Mouse (Mus musculus) bone marrow, adult 2 months (tissue): Measurements from ENCODE around the gene Gpr142. TPM values are rescaled to one million over a fixed set of nuclear protein-coding genes. Genes with fewer than 3 reads are reported as not detected.
A peak's percentile ranks its signal among the peaks of the same experiment; 100 is the strongest.

Experiments
- H3K27ac ChIP-seq: fragments of 200-500 bp; 2 replicates; pipeline ENCODE4 v1.5.1; 2012; ENCODE audit warnings: low read depth, mild to moderate bottlenecking, control low read depth, inconsistent platforms, low read length; ENCODE audit not compliant: control insufficient read depth, poor library complexity, insufficient read depth
- H3K4me1 ChIP-seq: fragments of 200-500 bp; 2 replicates; pipeline ENCODE4 v1.6.1; 2011; ENCODE audit warnings: low read length; ENCODE audit not compliant: control insufficient read depth, insufficient read depth
- H3K4me3 ChIP-seq: fragments of 200-500 bp; replicated peaks from 2 replicates; pipeline ENCODE3; 2011; ENCODE audit warnings: mild to moderate bottlenecking, low read depth, low read length, control low read depth; ENCODE audit not compliant: control insufficient read depth
- CTCF ChIP-seq: fragments of 200-500 bp; IDR thresholded peaks from 2 replicates; pipeline ENCODE4 v1.5.1; 2011; ENCODE audit warnings: low read length, control low read depth; ENCODE audit not compliant: control insufficient read depth, insufficient read depth
- POLR2A ChIP-seq: fragments of 200-500 bp; IDR thresholded peaks from 2 replicates; pipeline ENCODE4 v1.6.1; 2011; ENCODE audit warnings: low read depth, mild to moderate bottlenecking, control low read depth, low read length, borderline replicate concordance; ENCODE audit not compliant: control insufficient read depth
- WGBS: fragments of 180-500 bp; shearing (Covaris S2); methylation state at CpG from one replicate; pipeline ENCODE4 v1.1.7; 2018; 5-methylcytosine and 5-hydroxymethylcytosine counted together
- polyA plus RNA-seq: library from polyadenylated mRNA; stranded (reverse); fragments of >200 nt; gene quantifications from 2 replicates; pipeline ENCODE4 v1.2.4, GENCODE M21; 2011; ENCODE audit warnings: low replicate concordance; ENCODE audit not compliant: missing spikeins, insufficient read depth, insufficient read length

Gene Gpr142
- polyA plus RNA-seq, 1 experiment = not detected

- 11% methylated on average over 30 of the region's 30 CpGs for WGBS
- Histone ChIP-seq H3K4me1 (no peaks in the 10 kb centered on the region; the same call in 1 of the 2 replicates), H3K4me3 (no peak overlapping the region), H3K27ac (no peak overlapping the region; the same call in 1 of the 2 replicates)
- TF ChIP-seq CTCF (peak; percentile 86), POLR2A (no peak)
These were observed 9.5 kb upstream of the Gpr142 start for GRCm38 (mm10) chr11:114789061-114789714.

- H3K4me1 ChIP-seq = no peaks in the 10 kb centered on the region; the same call in 1 of the 2 replicates
These were observed 9.0 kb upstream of the Gpr142 start for GRCm38 (mm10) chr11:114789716-114790115.

GRCm38 (mm10) chr11:114790171-114790570 lies 8.6 kb upstream of the Gpr142 start:
- no peaks in the 10 kb centered on the region; the same call in 1 of the 2 replicates for H3K4me1 ChIP-seq
- TF ChIP-seq POLR2A (no peak), CTCF (no peak)
- H3K4me3 ChIP-seq = no peak overlapping the region
- H3K27ac ChIP-seq = no peak overlapping the region
- 71% methylated on average over 12 of the region's 12 CpGs for WGBS

More at GRCm38 (mm10) chr11:114789716-114790115, 9.0 kb upstream of the Gpr142 start:
- WGBS = 71% methylated on average over 9 of the region's 9 CpGs
- H3K27ac ChIP-seq = no peak overlapping the region
- no peak overlapping the region for H3K4me3 ChIP-seq
- no peak for TF ChIP-seq CTCF
- TF ChIP-seq POLR2A = no peak

DNA sequence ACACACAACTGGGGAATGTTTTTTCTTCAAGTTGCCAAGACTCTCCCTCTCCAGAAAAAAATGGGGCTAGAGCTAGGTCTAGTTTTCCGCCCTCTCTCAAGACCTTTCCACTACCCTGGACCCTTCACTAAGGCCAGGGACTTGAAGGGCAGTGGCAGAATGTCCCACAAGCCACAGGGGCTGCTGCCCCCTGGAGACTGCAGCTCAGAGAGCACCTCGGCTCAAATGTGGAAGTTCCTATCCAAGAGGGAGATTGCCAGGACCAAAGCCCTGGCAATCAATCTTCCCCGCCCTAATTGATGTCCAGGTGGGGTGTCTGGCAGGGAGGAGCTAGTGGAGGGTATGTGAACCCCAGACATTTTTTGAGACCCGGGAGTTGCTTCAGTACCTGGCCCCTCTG lies 7.9 kb upstream of the Gpr142 start:
- Histone ChIP-seq H3K27ac (no peak overlapping the region), H3K4me3 (no peak overlapping the region), H3K4me1 (no peaks in the 10 kb centered on the region; the same call in 1 of the 2 replicates)
- TF ChIP-seq POLR2A (no peak), CTCF (no peak)
- 20% methylated on average over 4 of the region's 4 CpGs for WGBS

- no peak overlapping the region for H3K27ac ChIP-seq
- H3K4me3 ChIP-seq = no peak overlapping the region
- no peaks in the 10 kb centered on the region; the same call in 1 of the 2 replicates for H3K4me1 ChIP-seq
- WGBS = 4% methylated on average over 50 of the region's 50 CpGs
- TF ChIP-seq CTCF = no peak
- TF ChIP-seq POLR2A = no peak
These were observed 7.3 kb upstream of the Gpr142 start for GRCm38 (mm10) chr11:114791351-114791889.

GRCm38 (mm10) chr11:114791891-114792411 lies 6.8 kb upstream of the Gpr142 start:
- 2% methylated on average over 59 of the region's 59 CpGs for WGBS
- TF ChIP-seq POLR2A (no peak), CTCF (no peak)
- H3K27ac ChIP-seq = no peak overlapping the region; the same call in 1 of the 2 replicates
- H3K4me1 ChIP-seq = no peaks in the 10 kb centered on the region; the same call in 1 of the 2 replicates
- H3K4me3 ChIP-seq = no peak overlapping the region

DNA sequence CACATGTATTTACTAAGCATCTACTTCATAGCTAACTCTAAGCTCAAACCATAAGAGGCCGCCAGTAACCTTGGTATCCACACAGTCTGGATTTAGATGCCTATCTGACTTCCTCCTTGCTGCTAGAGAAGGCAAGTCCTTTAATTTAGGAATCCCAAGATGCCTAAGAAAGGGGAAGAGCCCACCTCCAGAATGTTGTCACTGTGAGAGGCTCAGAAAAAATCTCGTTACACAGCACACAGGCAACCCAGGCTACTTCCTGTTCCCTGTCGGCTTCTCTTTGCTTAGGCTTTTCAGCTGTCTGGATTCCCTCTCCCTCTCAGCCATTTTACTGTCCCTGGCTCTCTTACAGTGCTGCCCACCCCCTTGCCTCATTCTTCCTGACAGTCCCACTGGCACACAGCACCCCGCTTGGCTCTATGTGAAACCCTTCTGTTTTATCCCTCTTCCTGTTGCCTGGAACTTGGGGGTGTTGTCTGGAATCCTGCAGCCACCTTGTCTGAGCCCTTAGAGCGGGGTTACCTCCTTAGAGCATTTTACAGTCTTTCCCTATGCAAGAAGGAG lies 5.7 kb upstream of the Gpr142 start:
- TF ChIP-seq POLR2A (no peak), CTCF (no peak)
- Histone ChIP-seq H3K4me3 (no peak overlapping the region), H3K27ac (no peak overlapping the region), H3K4me1 (peaks cover 2% of the 10 kb centered on the region)
- 25% methylated on average over 5 of the region's 5 CpGs for WGBS

- H3K4me1 ChIP-seq = peaks cover 2% of the 10 kb centered on the region
- H3K4me3 ChIP-seq = no peak overlapping the region
- TF ChIP-seq POLR2A (no peak), CTCF (no peak)
- H3K27ac ChIP-seq = no peak overlapping the region
- 64% methylated on average over 19 of the region's 19 CpGs for WGBS
These were observed 4.7 kb upstream of the Gpr142 start for GRCm38 (mm10) chr11:114793868-114794545.
